Mouse (Mus musculus): ENCODE results near the gene Kcnq4. TPM values are rescaled to one million over a fixed set of nuclear protein-coding genes. Genes with fewer than 3 reads are reported as not detected.

Gene Kcnq4
- 10 to 100 TPM; 15.7 to 18.5 TPM for total RNA-seq (2021)
- long read RNA-seq, experiment 1, partial matches to known transcripts = 3 of 32 reads
- long read RNA-seq, experiment 1, other reads (novel, unspliced or antisense) = 25 of 32 reads
- long read RNA-seq, experiment 2, partial matches to known transcripts = 5 of 30 reads
- long read RNA-seq, experiment 2, other reads (novel, unspliced or antisense) = 22 of 30 reads

DNA sequence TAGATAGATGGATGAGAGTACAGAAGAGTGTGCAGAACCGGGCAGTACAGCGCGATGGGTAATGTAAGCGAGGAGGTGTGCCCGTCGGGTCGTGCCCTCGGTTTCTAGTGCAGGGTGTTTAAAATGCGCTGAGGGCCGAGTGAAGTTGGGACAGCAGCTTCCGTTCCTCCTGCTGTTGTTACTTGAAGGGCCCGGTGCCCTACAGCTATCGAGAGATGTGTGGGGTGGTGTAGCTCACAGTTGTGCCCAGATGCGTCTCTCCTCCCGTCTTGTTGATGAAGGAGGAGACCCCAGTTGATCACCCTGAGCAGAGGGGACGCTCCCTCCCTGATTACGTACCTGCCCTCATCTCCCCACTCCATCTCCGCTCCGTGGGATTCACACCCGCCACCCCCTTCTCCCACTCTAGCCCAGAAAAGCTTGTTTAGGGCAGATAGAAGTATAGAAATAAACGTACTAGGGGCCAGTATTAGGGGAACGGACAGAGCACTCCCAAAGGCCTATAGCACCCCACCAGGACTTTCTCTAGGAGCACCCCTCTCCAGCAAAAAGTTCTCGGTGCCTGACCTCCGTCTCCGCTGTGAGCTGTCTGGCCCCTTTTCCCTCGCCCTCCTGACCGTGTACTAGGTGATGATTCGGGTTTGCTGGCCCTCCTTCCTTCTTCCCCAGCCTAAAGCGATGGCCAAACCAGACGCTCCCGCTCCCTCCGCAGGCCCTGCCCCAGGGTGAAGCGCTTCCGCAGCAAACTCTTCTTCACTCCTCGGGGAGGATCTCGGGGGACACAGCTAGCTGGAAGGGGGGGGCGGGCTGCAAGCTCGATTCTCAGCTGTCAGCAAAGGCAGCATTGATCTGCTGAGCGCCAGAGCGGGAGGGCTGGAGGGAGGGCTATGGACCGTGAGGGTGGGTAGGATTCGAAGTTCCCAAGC lies at the start of gene Kcnq4:
Kcnq4 (minus strand) TSS at position 672 of the 926 bp plus-strand sequence.
- intact Hi-C loops (cut with DNase I; ENCODE audit: low total_unique reads) = loop anchor here (5.0 kb wide), 1 partner anchor 51 kb away; no protein-coding TSS in a partner anchor
- no peak for DNase-seq

DNA sequence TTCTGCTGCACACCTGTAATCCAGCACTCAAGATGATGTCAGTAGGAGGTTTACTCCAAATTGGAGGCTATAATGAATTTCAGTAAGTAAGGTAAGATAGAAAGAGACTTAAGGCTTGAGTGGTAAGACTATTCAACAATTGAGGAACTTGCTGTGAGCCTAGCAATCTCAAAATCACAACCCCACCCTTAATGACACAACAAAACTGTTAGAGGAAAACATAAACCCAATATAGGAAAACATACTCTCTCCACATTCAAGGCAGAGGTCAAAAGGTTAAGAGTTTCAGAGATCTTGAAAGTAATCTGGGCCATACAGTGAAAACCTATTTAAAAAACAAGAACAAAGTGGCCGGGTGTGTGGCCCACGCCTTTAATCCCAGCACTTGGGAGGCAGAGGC lies 48.3 kb upstream of the Kcnq4 start:
- intact Hi-C loops (cut with DNase I; ENCODE audit: low total_unique reads) = no loop called here

DNA sequence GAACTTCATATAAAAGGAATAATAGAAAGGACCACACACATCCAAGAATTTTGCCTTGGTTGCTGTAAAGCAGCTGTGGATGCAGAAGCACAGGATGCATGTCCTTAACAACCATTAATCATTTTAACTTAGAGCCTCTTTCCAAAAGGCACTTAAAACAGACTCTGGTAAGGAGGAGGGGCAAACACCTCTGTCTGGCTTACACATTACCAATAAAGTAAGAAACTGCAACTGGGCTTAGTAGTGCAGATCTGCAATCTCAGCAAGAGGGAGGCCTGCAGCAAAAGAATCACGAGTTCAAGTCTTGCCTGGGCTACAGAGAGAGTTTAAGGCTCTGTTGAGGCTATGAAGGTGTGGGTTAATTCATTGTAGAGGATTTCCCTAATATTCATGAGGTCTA lies 47.2 kb upstream of the Kcnq4 start:
- intact Hi-C loops (cut with DNase I; ENCODE audit: low total_unique reads) = no loop called here
- no peak for DNase-seq

More for the DNA sequence above, 48.3 kb upstream of the Kcnq4 start:
- DNase-seq = no peak

DNA sequence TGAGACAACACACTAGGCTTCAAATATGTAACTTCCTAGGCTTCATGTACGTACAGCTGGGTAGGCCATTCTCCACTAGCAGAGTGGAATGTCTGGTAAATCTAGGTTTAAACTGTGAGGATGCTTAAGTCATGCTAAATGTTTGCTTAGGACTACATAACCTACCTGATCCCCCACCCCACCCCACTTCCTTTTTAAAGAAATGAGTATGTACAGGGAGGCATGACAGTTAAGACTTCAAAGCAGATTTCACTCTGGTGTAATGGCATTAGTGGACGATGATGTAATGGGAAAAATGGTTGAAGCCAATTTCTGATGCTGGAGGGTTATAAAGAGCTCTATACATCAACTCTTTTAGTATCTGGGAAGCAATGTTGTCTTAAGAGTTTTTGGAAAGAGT lies 44.5 kb upstream of the Kcnq4 start:
- intact Hi-C loops (cut with DNase I; ENCODE audit: low total_unique reads) = no loop called here

DNA sequence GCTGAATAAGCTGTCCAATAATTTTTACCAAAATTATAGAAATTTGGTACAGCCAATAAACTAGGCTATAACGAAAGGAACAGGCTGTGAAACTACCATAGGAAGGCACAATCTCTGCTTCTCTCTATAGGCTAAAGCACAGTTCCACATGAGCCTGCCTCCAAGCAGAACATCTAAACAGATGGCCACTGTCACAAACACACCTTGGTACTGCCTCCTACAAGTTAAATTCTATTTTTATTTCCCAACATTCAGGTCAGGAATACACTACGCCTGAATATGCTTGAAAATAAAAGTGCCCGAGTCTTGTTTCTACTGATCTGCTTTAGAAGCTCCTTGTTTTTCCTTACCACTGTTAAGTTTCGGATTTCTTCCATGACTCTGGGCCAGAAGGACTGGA lies 41.6 kb upstream of the Kcnq4 start:
- intact Hi-C loops (cut with DNase I; ENCODE audit: low total_unique reads) = no loop called here

More for the DNA sequence above, 44.5 kb upstream of the Kcnq4 start:
- no peak for DNase-seq

DNA sequence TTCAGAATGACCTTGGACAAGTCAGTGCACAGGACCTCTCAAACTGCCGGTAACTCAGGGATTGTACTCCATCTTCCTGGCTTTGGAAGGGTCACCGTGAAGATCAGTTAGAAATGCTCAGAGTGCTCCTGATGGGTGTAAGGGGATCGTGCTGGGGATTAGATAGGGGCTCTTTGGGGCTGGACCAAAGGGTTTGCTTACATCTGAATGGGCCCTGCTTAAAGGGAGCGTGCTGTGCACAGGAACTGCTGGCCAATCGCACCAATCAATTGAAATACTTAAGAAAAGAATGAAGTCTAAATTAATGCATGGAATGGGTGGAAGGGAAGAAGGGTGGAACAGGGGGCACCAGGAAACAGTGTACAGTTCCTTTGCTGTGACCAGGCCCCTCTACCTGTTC lies 7.4 kb upstream of the Kcnq4 start:
- intact Hi-C loops (cut with DNase I; ENCODE audit: low total_unique reads) = loop anchor here (5.0 to 10.0 kb wide), 2 partner anchors 74 to 171 kb away; partner anchors contain the start of gene Gm8439
- no peak for DNase-seq

More for the DNA sequence above, 41.6 kb upstream of the Kcnq4 start:
- DNase-seq = no peak

DNA sequence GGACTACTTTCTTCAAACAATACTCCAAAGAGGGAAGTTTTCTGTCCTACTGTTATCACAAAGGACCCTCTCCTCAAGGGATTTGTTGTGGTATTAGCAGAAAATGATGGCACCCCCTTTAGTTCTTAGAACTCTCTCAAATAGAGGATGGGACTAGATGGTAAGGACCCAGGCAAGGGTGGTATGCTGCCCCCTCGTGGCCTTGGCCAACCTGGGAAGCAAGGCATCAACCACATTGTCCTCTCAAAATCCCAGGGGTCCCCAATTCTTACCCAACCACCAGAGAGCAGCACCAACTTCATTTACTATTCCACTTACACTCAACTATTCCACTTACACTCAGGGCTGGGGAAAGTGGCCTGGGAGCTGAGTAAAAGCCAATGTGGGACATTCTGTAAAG lies 6.9 kb upstream of the Kcnq4 start:
- intact Hi-C loops (cut with DNase I; ENCODE audit: low total_unique reads) = loop anchor here (5.0 to 10.0 kb wide), 2 partner anchors 73 to 170 kb away; partner anchors contain the start of gene Gm8439
- peak; percentile 79 for DNase-seq

DNA sequence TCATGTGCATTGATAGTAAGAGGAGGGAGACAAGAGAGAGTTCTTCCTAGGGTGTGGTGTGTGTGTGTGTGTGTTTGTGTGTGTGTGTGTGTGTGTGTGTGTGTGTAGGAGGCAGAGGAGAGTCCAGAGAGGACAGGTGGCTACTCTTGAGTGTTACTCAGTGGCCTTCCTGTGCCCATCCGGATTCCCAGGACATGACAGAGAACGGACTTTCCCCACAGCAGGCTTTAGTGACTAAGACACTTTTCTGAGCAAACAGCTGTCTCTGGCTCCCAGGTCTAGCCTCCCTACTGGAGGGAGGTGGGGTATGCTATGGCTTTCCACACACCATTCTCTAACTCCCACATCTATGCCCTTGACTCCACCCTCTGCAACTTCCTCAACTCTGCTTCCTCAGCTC lies 1.2 kb upstream of the Kcnq4 start:
- intact Hi-C loops (cut with DNase I; ENCODE audit: low total_unique reads) = loop anchor here (5.0 kb wide), 1 partner anchor 52 kb away; no protein-coding TSS in a partner anchor
- DNase-seq = no peak

DNA sequence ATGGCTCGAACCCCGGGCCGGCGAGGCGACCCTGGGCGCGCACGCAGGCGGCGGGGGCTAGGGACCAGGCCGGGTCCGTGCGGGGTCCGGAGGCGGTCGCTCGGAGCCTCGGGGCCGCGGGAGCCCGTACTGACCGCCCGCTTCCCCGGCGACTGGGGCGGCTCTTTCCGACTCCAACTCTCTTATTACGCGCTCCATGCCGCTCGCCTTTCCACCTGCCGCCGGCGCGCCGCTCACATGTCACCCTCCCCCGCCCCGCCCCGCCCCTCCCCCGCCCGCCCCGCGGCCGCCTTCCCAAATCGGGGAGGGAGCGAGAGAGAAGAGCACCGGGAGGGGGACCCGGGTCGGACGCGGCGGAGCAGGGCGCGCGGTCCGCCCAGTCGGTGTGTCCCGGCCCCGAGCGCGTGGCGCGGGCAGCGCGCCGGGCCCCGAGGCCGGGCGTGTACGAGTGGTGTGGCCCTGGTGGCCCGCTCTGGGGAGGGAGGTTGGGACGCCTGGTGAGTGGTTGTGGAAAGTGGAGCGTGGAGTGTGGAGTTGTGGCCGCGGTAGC lies 1.1 kb downstream of the Kcnq4 start:
- intact Hi-C loops (cut with DNase I; ENCODE audit: low total_unique reads) = loop anchor here (5.0 kb wide), 1 partner anchor 50 kb away; no protein-coding TSS in a partner anchor
- DNase-seq = peak; percentile 51

DNA sequence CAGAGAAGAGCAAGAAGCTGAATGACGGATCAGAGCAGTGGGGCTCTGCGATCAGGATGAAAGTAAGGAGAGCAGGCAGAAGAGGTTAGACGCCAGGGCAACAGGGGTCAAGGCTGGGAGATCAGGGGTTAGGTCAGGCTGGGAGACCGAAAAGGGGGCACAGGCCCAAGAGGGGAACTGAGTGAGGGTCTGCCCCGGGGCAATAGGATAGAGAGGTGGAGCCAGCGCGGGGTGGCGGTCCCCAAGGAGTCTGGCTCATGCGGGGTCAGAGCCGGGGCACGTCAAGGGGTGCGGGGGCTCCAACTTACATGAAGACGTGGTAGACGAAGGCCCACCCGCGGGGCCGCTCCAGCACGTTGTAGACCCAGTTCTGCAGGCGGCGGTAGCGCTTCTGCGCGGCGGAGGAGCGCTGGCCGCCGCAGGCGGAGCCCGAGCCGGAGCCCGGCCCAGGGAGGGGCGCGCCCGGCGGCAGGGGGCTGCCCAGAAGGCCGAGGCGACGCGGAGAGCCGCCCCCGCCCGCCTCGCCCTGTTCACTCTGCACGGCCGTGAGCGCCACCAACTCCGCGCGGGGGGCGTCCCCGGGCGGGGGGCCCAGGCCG lies 1.8 kb downstream of the Kcnq4 start:
- DNase-seq = no peak
- intact Hi-C loops (cut with DNase I; ENCODE audit: low total_unique reads) = loop anchor here (5.0 kb wide), 1 partner anchor 49 kb away; no protein-coding TSS in a partner anchor

DNA sequence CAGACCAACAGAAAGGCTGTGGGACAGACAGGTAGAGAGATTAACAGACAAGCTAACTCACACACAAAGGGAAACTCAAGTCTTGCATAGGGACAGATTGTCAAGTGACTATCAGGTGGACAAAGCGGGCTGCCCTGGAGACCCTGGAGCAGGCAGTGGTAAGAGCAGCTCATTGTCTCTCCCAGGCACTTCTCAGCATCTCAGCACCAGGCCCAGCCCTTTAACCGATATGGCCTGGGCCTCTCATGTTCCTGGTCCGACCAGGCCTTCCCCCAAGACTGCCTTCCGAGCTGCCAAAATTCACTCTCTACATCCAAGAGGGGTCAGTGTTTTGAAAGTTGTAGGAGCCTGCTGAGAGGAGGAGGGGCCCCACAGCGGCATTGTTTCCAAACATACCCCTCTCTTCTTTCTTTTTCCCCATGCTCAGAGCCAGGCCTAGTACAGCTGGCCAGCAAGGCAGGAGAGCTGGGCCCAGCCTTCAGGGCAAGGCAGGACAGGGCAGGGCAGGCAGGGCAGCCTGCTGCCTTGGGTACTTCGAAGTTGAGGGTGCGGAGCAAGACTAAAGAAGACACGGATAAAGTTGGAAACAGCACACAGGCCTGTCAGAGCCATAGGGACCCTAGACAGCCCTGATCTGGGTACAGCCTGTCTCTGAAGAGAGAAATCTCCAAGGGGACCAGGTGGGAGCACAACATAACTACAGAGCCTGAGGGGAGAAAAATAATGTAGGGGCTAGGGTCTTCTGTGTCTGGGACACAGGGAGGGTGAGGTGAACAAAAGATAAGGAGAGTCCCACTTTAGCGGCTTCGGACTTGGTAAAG lies 2.5 kb downstream of the Kcnq4 start:
- DNase-seq = peak; percentile 47
- intact Hi-C loops (cut with DNase I; ENCODE audit: low total_unique reads) = loop anchor here (5.0 kb wide), 1 partner anchor 49 kb away; no protein-coding TSS in a partner anchor

DNA sequence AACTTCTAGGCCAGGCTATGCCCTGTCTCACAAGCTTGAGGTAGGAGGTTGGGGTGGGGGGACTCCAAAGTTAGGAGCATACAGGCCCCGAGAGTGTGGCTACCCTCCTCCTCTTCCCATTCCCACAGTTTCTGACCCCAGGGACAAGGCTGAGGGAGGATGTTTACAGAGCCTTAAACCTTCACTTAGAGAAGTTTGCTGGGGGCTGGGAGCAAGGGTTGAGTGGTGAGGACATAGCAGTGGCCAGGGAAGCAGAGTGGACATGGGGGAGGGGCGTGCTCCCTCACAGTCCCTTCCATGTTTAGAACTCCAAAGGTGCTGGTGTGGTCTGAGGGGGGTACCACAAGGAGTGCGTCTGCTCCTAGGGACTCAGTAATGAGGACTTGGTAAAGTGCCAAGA lies 4.8 kb downstream of the Kcnq4 start:
- intact Hi-C loops (cut with DNase I; ENCODE audit: low total_unique reads) = no loop called here
- DNase-seq = no peak

DNA sequence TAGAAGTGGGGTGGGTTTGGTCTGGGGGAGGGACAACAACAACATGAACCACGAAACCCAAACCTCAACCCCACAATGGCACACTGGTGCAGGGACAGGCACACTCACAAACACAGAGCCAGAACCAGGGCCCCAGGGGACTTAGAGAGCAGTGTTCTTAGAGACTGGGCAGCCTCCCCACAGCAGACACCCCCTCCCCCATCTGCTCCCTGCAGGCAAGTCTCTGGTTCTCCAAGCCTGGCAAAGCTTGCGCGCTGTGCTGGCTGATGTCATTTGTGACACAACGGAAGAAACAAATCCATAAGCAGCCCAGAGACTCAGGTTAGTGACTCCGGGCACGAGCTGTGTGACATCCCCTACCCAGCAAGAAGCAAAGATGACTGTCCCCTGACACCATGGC lies 7.1 kb downstream of the Kcnq4 start:
- peak; percentile 50 for DNase-seq
- intact Hi-C loops (cut with DNase I; ENCODE audit: low total_unique reads) = no loop called here

DNA sequence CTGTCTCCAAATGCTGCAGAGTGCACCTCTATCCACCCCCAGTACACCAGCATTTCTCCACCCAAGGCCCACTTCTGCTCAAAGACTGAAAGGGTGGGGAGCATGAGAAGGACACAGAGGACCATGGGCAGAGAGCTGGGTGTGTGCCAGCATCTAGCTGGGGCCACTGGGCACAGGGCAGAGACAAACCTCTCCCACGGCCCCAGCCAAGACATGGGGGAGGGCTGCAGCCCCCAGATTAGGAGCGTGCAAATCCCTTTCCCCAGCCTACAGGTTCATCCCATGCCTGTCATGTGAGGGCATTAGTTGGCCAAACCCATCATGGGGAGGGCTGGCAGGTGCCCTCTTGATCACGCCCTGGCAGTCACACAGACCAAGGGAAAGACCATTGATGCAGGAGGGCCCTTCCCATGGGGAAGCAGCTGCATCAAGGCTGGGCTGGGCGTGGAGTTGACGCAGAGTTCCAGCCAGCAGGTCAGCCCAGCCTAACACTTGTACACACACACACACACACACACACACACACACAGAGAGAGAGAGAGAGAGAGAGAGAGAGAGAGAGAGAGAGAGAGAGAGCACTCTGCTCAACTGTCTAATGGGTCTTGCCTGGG lies 14.3 kb downstream of the Kcnq4 start:
- intact Hi-C loops (cut with DNase I; ENCODE audit: low total_unique reads) = no loop called here
- no peak for DNase-seq

DNA sequence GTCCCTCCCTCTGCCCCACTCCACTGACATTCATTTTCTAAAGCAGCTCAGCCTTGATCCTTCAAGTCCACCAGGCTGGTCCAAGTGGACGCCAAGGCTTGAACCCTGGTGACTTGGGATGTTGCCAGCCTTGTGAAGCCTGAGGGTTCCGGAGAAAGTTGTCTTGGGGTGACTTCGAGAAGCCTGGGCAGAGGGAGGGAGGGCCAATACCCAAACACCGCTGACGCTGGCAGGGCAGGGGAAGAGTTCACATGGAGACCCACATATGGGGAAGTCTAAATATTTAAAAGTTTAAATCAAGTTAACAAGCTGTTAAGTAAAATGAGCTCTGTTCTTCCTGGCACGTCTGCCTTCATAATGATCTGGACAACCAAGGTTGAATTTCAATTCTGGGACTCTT lies 15.7 kb downstream of the Kcnq4 start:
- intact Hi-C loops (cut with DNase I; ENCODE audit: low total_unique reads) = no loop called here
- DNase-seq = no peak

DNA sequence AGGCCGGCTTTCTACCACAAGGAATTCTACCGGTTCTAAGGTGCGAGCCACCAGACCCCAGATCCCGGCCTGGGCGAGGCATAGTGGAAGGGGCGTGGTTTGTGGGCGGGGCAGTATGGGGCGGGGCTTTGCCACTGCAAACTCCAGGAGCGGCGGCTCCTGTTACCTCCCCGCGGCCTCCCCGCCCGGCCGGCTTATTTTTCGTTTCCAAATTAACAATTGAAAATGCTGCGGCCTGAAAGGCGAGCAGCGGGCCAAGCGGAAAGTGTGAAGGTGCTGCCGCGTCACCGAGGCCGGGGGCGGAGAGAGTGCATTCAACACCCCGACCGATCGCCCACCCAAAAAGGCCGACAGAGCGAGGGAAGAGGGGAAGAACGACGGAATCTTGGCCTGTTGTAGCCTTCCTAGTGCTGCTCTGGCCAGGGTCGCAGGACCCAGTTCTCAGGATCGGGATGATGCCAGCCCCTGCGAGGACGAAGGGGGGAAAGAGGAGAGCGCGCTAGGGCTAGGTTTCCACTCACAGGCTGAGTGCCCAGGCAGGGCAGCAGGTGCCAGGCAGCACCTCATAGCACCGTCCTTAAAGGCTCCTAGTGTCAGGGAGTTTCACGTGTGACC lies 17.3 kb downstream of the Kcnq4 start:
- DNase-seq = peak; percentile 69
- intact Hi-C loops (cut with DNase I; ENCODE audit: low total_unique reads) = no loop called here

DNA sequence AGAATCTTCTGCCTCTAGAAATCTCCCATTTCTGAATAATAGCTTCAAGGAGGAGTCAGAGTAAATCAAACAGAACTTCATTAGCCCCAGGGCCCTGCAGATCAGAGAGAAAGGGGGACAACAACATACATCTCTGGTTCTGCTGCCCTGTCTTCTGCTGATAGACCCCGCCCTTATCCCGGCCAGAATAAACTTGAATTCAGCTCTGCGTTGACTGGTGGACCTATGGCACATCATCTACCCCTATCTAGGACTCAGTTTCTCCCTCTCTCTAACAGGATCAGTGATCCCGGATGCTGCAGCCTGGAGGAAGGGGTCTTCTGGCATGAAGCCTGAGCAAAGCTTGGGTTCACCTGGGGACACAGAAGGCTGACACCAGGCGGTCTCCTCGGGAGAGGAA lies 17.8 kb downstream of the Kcnq4 start:
- DNase-seq = no peak
- intact Hi-C loops (cut with DNase I; ENCODE audit: low total_unique reads) = no loop called here

DNA sequence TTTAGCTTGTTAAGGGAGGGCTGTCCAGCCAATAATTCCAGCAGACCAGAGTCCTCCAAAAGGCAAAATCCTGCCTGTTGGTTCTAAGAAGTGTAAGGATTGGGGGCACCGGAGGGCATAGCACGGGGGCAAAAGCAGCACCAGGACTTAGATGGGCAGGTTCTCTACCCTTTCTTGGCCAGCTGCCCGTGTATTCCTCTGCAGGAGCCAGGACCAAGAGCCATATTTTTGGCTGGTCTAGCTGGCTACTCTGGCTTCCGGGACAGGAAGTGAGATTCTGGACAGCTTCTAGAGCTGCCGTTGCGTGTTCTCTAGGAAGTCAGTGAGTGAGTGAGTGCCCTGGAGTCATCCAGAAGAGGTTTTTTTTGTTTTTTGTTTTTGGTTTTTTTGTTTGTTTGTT lies 18.3 kb downstream of the Kcnq4 start:
- intact Hi-C loops (cut with DNase I; ENCODE audit: low total_unique reads) = no loop called here
- DNase-seq = peak; percentile 67

Data from gastrocnemius, postnatal 14 days (tissue).